Mouse (Mus musculus) cerebellum, postnatal 10 days (tissue): ENCODE measurements at regions not wholly inside any gene's neighbourhood (a gene's known extent, or its start where the extent isn't known, plus 50 kb on each side); places are given as distances from the start of the nearest gene placed in this dataset.

Source experiments
- DNase-seq, 2 experiments: peaks; one replicate each; pipeline ENCODE4 v3.0.0; 2021; ENCODE audit warnings: mixed read lengths in 2 of 2

DNA sequence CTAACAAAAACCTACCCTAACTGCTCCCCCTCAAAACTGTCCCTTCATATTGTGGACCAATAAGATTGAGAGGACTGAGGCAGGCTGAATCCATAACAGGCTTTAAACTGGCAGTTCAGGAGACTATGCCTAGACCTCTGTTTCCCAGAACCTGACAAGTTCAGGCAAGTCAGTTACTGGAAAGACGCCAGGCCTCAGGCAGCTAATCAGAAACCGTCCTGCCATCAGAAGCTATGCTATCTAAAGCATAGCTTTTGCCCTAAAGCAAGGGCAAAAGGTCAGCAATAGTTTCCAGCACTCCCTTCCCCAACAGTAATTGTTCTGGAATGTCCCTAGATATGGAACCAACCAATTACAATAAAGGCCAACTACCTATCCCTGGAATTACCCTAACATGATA, 273.0 kb downstream of the Bche start:
- DNase-seq, result peak; percentile 14 to 20

DNA sequence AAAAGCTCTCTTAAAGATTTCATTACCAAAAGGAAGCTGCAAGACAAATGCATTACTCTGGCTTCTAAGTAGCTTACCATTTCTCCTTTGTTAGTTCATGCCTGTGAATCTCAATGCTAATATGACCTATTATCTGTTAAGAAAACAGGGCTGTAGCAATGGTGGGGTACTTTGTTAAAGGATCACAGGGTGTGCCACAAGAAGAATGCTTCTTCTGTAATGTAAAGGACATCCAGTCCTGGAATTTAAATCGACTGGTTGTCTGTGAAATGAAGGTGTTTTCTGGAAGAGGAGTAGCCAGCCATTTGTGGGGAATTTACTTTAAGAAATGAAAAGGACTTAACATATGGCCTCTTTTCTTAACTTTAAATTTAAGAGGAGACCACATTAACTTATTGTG, 273.9 kb downstream of the Bche start:
- DNase-seq, result no peak

DNA sequence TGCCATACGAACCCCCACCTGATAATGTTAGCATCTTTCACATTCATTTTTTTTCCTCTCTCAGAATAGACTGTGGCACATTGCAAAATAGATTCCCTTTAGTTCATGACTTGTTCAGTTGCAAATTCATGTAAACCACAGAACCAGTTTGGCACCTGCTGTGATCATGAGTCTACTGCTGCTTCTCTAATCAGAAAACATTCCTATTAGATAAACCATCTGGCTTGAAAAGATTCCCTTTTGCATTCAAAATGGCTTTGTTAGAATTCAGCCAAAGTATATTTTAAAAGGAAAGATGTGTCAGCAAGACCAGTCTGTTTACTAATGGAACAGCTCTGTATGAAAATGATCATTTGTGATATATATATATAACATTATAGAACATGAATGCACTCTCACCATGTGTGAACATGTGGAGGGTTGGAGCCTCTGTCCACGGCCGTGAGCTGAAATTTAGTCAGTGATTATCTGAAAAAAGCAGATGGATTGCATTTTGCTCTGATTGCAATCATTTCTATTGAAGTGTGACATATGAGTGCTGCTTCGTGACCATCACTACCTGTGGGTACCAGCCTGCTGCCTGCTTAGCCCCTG, 298.2 kb downstream of the Bche start:
- DNase-seq, result peak; percentile 6 to 16

DNA sequence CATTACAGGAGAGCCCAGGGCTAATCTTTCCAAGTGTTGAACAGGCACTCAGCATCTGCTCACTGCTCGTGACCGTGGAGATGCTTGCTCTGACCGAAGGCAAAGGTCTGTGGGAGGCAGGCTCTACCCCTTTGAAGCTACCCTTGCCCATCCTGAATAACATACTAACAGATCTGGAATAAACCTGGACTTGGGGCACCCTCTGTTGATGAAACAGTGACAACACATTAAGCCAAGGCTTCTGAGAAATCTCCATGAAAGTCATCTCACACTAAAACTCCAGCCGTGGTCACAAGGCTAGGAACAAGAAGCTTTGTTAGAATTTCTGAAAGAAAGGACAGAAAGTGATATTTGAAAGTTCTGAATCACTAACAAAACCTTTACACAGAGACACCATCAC, 306.8 kb downstream of the Bche start:
- peak; percentile 24 to 25 for DNase-seq

DNA sequence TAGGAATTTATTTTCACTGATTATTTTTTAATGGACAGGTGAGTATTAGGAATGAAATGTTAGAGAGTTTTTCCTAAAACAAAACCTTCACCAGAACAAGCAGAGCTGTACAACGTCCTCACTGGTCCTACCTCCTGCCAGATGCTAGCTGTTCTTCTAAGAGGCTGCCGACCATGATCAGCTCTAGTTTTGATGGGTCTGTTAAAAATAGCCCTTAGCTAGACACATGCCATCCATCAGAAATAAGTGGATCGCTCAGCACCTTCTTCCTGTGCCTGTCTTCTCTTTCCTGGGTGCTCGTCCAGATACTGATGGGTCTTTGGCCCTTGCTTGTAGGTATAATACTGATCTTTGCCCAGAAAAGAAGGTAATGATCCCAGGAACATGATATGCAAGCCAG, 312.4 kb downstream of the Bche start:
- DNase-seq, result no peak

DNA sequence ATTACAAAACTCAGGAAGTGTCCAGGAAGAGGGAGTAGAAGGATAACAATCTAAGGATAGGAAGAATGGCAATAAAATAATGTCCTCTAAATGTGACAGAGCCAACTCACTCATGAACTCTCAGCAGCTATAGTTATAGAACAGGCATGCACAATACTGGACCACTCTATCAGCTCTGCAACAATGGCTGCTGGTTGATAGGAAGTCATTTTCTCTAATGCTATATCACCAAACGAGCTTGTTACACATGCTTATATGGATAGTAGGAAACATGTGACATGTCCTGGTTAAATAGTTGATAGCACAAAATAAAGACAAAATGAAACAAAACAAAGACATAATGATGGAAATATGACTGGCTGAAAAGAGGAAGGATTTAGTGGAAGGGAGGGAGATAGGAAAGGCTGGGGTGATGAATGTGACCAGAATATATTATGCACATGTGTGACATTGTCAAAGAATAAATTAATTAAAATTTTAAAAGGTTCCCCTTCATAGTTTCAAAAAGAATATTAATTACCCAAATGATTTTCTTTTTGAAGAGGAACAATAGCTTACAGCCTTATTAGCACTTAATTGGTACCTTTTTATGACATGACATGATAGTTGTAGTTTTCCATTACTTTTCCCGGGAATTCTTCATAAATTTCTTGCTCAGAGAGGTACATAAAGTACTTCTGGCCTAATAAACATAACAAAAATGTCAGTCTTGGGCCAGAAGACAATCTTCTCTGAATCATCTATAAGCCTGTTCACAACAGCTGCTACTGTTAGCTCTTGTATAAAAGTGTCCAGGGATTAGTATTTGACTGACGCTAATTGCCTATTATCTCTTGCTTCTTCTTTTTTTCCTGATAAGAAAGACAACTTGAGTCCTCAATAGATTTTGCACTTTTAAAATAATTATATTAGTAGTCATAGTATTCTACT, 318.2 kb downstream of the Bche start:
- no peak for DNase-seq

DNA sequence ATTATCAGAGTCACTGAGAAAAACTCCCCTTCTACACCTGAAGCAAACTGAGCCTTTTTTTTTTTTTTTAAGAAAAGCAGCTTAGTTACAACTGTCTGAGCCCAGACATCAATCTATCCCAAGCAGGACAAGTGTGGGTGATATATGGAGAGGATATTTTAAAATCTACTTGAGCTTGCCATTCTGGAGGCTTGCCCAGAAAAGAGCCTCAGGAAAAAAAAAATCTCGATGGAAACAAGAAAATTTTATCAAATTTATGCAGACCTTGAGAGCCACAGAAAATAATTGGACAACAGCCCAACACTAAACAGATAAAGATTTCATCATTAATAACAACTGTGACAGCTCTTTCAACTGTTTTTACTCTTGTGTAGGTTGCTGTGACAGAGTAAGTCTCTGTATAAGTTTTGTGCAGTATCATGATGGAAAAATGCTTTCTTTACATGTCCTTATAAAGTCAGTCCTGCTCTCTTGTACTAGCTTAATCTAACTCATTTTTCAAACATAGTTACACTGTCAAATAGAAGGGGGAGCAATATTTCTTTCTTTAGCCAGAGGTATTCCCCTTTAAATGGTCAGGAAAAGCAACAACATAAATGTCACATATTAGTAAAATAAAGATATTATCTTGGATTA, 297.4 kb upstream of the Slitrk3 start:
- DNase-seq, result no peak

DNA sequence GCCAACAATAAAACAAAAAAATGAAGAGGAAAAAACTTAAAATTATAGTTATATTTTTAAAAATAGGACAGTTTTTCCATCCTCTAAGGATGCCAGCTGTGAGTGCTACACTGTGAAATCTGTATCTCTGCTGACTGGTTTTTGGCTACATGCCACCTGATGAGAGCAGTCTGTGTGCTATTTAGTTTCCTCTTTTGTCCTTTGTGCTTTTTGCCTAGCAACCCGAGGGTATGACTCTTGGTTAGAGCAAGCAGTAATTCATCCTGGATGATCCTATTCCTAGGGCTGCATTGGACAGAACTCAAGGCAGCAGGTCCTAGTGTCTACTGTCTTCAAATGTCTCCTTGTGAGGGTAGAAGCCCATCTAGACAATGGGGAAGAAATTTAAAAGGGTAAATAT, 285.6 kb upstream of the Slitrk3 start:
- DNase-seq, result peak; percentile 50 to 53

DNA sequence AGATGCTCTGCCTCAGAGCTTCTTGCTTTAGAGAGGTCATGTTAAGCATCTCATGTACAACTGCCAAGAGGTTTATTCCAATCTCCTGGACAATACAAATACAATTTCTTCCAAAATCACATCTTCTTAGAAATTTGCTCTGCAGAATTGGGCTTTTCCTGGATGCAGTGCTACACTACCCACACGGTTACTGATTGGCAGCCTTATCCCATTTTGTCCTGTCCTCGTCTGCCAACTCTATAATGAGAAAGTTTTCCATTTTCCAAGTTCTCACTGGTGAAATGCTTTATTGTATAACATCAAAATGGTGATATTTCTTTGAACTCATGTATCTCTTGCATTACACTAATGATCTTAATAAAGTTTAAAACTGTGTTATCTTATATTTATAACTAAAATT, 282.1 kb upstream of the Slitrk3 start:
- DNase-seq, result no peak

DNA sequence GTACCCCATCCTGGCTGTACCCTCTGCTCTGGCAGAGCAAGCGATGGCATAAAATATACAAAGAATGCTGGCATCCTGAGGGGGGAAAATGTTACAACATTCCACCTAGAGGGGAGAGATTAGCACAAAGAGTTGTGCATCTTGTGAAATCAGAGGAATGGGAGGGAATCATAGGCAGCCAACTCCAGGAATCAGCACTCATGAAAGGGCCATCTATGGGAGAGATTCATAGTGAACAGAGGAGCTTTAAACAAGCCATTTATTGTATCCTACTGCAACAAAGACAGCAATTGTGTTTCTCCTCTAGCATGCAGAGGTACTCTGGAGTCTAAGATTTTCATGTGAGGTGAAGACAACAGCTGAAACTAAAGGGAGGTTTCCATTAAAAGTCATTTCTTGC, 265.6 kb upstream of the Slitrk3 start:
- no peak for DNase-seq
